Mouse (Mus musculus): ENCODE data around the gene Ncam2. TPM values are rescaled to one million over a fixed set of nuclear protein-coding genes. Genes with fewer than 3 reads are reported as not detected.

Gene Ncam2
- total and polyA plus RNA-seq, 2 experiments, result 0.09 to 1.1 TPM

- DNase-seq (ENCODE audit: extremely low read depth, low read depth, low spot score), result no peak
- Histone ChIP-seq H3K79me2 (ENCODE audit: control insufficient read depth, insufficient read depth, low read length) (no peaks in the 10 kb centered on the region), H3K36me3 (ENCODE audit: control insufficient read depth, insufficient read depth, low read length) (no peaks in the 10 kb centered on the region), H3K27me3 (ENCODE audit: control insufficient read depth, insufficient read depth, low read length) (no peaks in the 10 kb centered on the region), H3K9ac (ENCODE audit: low read depth, low read length) (no peak overlapping the region), H3K4me1 (ENCODE audit: control insufficient read depth, insufficient read depth, low read length) (no peaks in the 10 kb centered on the region), H3K4me3 (ENCODE audit: insufficient read depth, low read depth, low read length) (no peak overlapping the region), H3K27ac (replicated peaks; ENCODE audit: insufficient read depth, low read depth, low read length) (no peak overlapping the region)
- 76% methylated on average over 2 of the region's 2 CpGs for WGBS
- TF ChIP-seq POLR2A (IDR thresholded peaks at IDR 0.05; ENCODE audit: extremely low read depth, insufficient read depth, low read length) (no peak), CTCF (IDR thresholded peaks at IDR 0.05; ENCODE audit: low read depth, low read length) (no peak)
These were observed 73.3 kb downstream of the Ncam2 start for GRCm38 (mm10) chr16:81273597-81274360.

GRCm38 (mm10) chr16:81284241-81284640 is 83.7 kb downstream of the Ncam2 start:
- no peaks in the 10 kb centered on the region for H3K79me2 ChIP-seq (ENCODE audit: control insufficient read depth, insufficient read depth, low read length)
- TF ChIP-seq POLR2A (IDR thresholded peaks at IDR 0.05; ENCODE audit: extremely low read depth, insufficient read depth, low read length) (no peak), CTCF (IDR thresholded peaks at IDR 0.05; ENCODE audit: low read depth, low read length) (no peak)
- no peaks in the 10 kb centered on the region for H3K36me3 ChIP-seq (ENCODE audit: control insufficient read depth, insufficient read depth, low read length)
- no peak overlapping the region for H3K9ac ChIP-seq (ENCODE audit: low read depth, low read length)
- no peak overlapping the region for H3K4me3 ChIP-seq (ENCODE audit: insufficient read depth, low read depth, low read length)
- WGBS, result 17% methylated on average over 5 of the region's 5 CpGs
- H3K27me3 ChIP-seq (ENCODE audit: control insufficient read depth, insufficient read depth, low read length), result no peaks in the 10 kb centered on the region
- DNase-seq (ENCODE audit: extremely low read depth, low read depth, low spot score), result peak; percentile 71
- H3K4me1 ChIP-seq (ENCODE audit: control insufficient read depth, insufficient read depth, low read length), result no peaks in the 10 kb centered on the region
- no peak overlapping the region for H3K27ac ChIP-seq (replicated peaks; ENCODE audit: insufficient read depth, low read depth, low read length)

DNA sequence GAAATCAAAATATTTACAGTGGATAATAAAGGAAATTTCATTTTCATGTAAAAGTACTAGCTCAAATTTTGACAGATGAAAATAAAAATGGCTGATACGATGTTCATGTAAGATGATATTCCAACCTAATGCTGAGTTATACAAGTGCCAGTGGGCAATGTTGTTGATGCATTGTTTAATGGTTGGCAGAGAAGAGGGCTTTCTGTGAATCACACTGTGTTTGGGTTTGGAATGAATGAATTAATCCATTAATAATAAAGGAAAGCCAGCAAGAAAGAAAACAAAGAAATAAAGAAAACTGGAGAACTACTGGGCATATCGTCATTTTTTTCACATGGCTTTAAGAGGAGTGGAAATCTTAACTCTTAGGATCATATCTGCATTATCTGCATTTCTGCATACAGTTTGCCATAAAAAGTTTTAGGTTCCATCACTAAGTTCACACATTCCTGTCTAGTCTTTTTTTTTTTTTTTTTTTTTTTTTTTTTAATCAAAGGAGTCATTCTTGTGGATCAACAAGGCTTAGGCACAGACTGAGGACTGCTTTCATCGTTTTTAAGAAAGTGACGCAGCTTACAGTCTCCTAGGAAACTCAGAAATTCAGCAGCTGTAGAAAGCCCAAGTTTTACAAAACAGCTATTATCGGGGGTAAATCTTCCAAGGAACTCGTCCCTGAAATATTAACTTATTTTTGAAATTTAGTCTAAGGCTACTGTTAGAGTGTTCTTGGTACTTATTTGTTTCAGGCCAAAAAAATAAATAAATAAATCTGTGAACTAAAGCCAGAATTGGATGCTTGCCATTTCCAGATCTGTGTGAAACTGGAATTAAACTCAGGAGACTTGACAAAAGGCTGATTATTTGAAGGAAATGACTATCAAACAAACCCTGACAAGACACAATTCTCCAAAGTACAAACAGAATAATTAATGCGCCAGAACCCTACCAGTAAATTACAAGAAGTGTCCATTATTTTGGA is 84.7 kb downstream of the Ncam2 start:
- WGBS, result 74% methylated on average over 7 of the region's 7 CpGs
- no peak overlapping the region for H3K27ac ChIP-seq (replicated peaks; ENCODE audit: insufficient read depth, low read depth, low read length)
- TF ChIP-seq POLR2A (IDR thresholded peaks at IDR 0.05; ENCODE audit: extremely low read depth, insufficient read depth, low read length) (no peak), CTCF (IDR thresholded peaks at IDR 0.05; ENCODE audit: low read depth, low read length) (no peak)
- H3K4me1 ChIP-seq (ENCODE audit: control insufficient read depth, insufficient read depth, low read length), result no peaks in the 10 kb centered on the region
- no peaks in the 10 kb centered on the region for H3K36me3 ChIP-seq (ENCODE audit: control insufficient read depth, insufficient read depth, low read length)
- DNase-seq (ENCODE audit: extremely low read depth, low read depth, low spot score), result no peak
- H3K79me2 ChIP-seq (ENCODE audit: control insufficient read depth, insufficient read depth, low read length), result no peaks in the 10 kb centered on the region
- no peak overlapping the region for H3K9ac ChIP-seq (ENCODE audit: low read depth, low read length)
- H3K4me3 ChIP-seq (ENCODE audit: insufficient read depth, low read depth, low read length), result no peak overlapping the region
- no peaks in the 10 kb centered on the region for H3K27me3 ChIP-seq (ENCODE audit: control insufficient read depth, insufficient read depth, low read length)

DNA sequence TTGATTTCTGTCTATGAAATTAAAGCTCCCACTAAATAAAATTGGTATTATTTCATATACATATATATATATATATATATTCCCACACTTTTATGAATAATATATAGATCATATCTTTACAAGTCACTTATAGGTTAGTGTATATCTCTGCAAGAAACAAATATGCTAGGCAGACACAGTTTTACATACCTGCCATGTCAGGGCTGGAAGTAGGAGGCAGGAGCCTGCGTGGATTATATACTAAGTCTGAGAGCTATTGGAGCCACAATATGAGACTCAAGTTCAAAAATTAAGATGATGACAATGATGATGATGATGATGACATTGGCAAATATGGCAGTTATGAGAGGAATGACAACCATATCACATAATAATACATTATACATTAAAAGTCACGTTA is 85.4 kb downstream of the Ncam2 start:
- Histone ChIP-seq H3K27me3 (ENCODE audit: control insufficient read depth, insufficient read depth, low read length) (no peaks in the 10 kb centered on the region), H3K27ac (replicated peaks; ENCODE audit: insufficient read depth, low read depth, low read length) (no peak overlapping the region), H3K36me3 (ENCODE audit: control insufficient read depth, insufficient read depth, low read length) (no peaks in the 10 kb centered on the region), H3K79me2 (ENCODE audit: control insufficient read depth, insufficient read depth, low read length) (no peaks in the 10 kb centered on the region), H3K4me3 (ENCODE audit: insufficient read depth, low read depth, low read length) (no peak overlapping the region), H3K9ac (ENCODE audit: low read depth, low read length) (no peak overlapping the region), H3K4me1 (ENCODE audit: control insufficient read depth, insufficient read depth, low read length) (no peaks in the 10 kb centered on the region)
- no peak for DNase-seq (ENCODE audit: extremely low read depth, low read depth, low spot score)
- WGBS, result 74% methylated on average over 2 of the region's 2 CpGs
- TF ChIP-seq CTCF (IDR thresholded peaks at IDR 0.05; ENCODE audit: low read depth, low read length), result no peak
- TF ChIP-seq POLR2A (IDR thresholded peaks at IDR 0.05; ENCODE audit: extremely low read depth, insufficient read depth, low read length), result no peak

- no peaks in the 10 kb centered on the region for H3K36me3 ChIP-seq (ENCODE audit: control insufficient read depth, insufficient read depth, low read length)
- no peak for DNase-seq (ENCODE audit: extremely low read depth, low read depth, low spot score)
- H3K27me3 ChIP-seq (ENCODE audit: control insufficient read depth, insufficient read depth, low read length), result no peaks in the 10 kb centered on the region
- no peak overlapping the region for H3K4me3 ChIP-seq (ENCODE audit: insufficient read depth, low read depth, low read length)
- H3K4me1 ChIP-seq (ENCODE audit: control insufficient read depth, insufficient read depth, low read length), result no peaks in the 10 kb centered on the region
- no peak overlapping the region for H3K9ac ChIP-seq (ENCODE audit: low read depth, low read length)
- 71% methylated on average over 2 of the region's 2 CpGs for WGBS
- no peak for TF ChIP-seq CTCF (IDR thresholded peaks at IDR 0.05; ENCODE audit: low read depth, low read length)
- no peak for TF ChIP-seq POLR2A (IDR thresholded peaks at IDR 0.05; ENCODE audit: extremely low read depth, insufficient read depth, low read length)
- H3K79me2 ChIP-seq (ENCODE audit: control insufficient read depth, insufficient read depth, low read length), result no peaks in the 10 kb centered on the region
- H3K27ac ChIP-seq (replicated peaks; ENCODE audit: insufficient read depth, low read depth, low read length), result no peak overlapping the region
These were observed 103.3 kb downstream of the Ncam2 start for GRCm38 (mm10) chr16:81303806-81304205.

Measured in liver, adult 2 months (tissue).